Mouse (Mus musculus) skeletal muscle tissue, adult 2 months (tissue): Measurements from ENCODE around the gene Zc3hc1.

Experiments used
- DNase-seq: peaks from one replicate; pipeline ENCODE4 v3.0.0-alpha.2; 2012; ENCODE audit warnings: low read depth, low spot score

The Zc3hc1 gene

GRCm38 (mm10) chr6:30321002-30321401 lies 69.8 kb downstream of the Zc3hc1 start:
- DNase-seq: no peak

GRCm38 (mm10) chr6:30319216-30319615 lies 71.6 kb downstream of the Zc3hc1 start:
- no peak for DNase-seq
